Mouse (Mus musculus): Measurements from ENCODE around the gene Zcchc2. TPM values are rescaled to one million over a fixed set of nuclear protein-coding genes. Genes with fewer than 3 reads are reported as not detected.

Gene Zcchc2
- total RNA-seq, 2 experiments from 2014 or later: 19.5 to 23.5 TPM

Other genes with a start within 250 kb of the Zcchc2 start
- 1 to 10 TPM; 7.9 to 8.7 TPM for gene Tnfrsf11a, start 209.7 kb upstream of the Zcchc2 start, total RNA-seq (2021)
- 10 to 100 TPM; 49.1 to 50.4 TPM for gene Phlpp1, start 181.3 kb downstream of the Zcchc2 start, total RNA-seq (2021)

All from left cerebral cortex, postnatal 10 days (tissue).